In genomic region chr5:117873807-117874206, GRCm38 (mm10) we compare ENCODE assay signal across 17 mouse cellular contexts.
A peak's percentile ranks its signal among the peaks of the same experiment; 100 is the strongest.
DNase-seq lines count a peak whose midpoint lies in the region; ATAC-seq lines count a peak whose summit lies in the region.
"Had no signal": no experiment of that assay in that cellular context is flagged by ENCODE, and none has a peak within 500 bp of the region (broad histone marks: within the 10 kb centered on the region; RNA-seq: fewer than 3 reads in every experiment).

No protein-coding gene starts in this region.

- H3K27me3 ChIP-seq in midbrain, embryonic 14.5 days (ENCODE audit: control insufficient read depth, insufficient read depth, low read length), result no peaks in the 10 kb centered on the region
- H3K27me3 ChIP-seq in midbrain, embryonic 16.5 days (ENCODE audit: control insufficient read depth, insufficient read depth, low read depth, low read length), result no peaks in the 10 kb centered on the region
- H3K27me3 ChIP-seq: CH12.LX; embryonic facial prominence, embryonic 13.5 days; limb, embryonic 15.5 days; stomach, embryonic 15.5 days had no signal

- H3K27ac ChIP-seq in midbrain, embryonic 14.5 days (replicated peaks; ENCODE audit: low read depth, low read length), result no peak overlapping the region
- no peak overlapping the region for H3K27ac ChIP-seq in midbrain, embryonic 16.5 days (ENCODE audit: low read length)
- H3K27ac ChIP-seq: embryonic facial prominence, embryonic 13.5 days; forebrain, embryonic 10.5 days; hindbrain, embryonic 10.5 days; limb, embryonic 15.5 days; stomach, embryonic 15.5 days had no signal

- H3K9me3 ChIP-seq in midbrain, embryonic 14.5 days (ENCODE audit: control insufficient read depth, low read length), result no peaks in the 10 kb centered on the region
- no peaks in the 10 kb centered on the region for H3K9me3 ChIP-seq in midbrain, embryonic 16.5 days (replicated peaks; ENCODE audit: control insufficient read depth, low read length, poor library complexity, severe bottlenecking)
- H3K9me3 ChIP-seq: limb, embryonic 15.5 days; stomach, embryonic 15.5 days had no signal

- intact Hi-C loops in gastrocnemius, postnatal 36 days (cut with DNase I), result no loop called here

- H3K4me2 ChIP-seq in midbrain, embryonic 14.5 days (ENCODE audit: low read length), result no peak overlapping the region
- H3K4me2 ChIP-seq in midbrain, embryonic 16.5 days (ENCODE audit: low read length), result no peak overlapping the region
- H3K4me2 ChIP-seq: embryonic facial prominence, embryonic 13.5 days; limb, embryonic 15.5 days; stomach, embryonic 15.5 days had no signal

- H3K4me3 ChIP-seq in midbrain, embryonic 14.5 days (replicated peaks; ENCODE audit: low read depth, low read length), result no peak overlapping the region
- no peak overlapping the region for H3K4me3 ChIP-seq in midbrain, embryonic 16.5 days (ENCODE audit: low read depth, low read length)
- H3K4me3 ChIP-seq: embryonic facial prominence, embryonic 13.5 days; forebrain, embryonic 10.5 days; hindbrain, embryonic 10.5 days; limb, embryonic 15.5 days; stomach, embryonic 15.5 days had no signal

- peak; percentile 31 for DNase-seq in adrenal gland, adult 2 months
- no peak for DNase-seq in adrenal gland, adult 18-20 months (ENCODE audit: low spot score in 2 of 2)
- DNase-seq in midbrain, embryonic 14.5 days, result peak; percentile 16
- peak; percentile 93 to 95 for DNase-seq in cerebellum, postnatal 14 days
- peak; percentile 28 to 37 for DNase-seq in gastrocnemius, postnatal 36 days
- no peak for DNase-seq in spleen, postnatal 36 days (ENCODE audit: low spot score in 2 of 2)
- DNase-seq in thymus, postnatal 25 days, result no peak
- DNase-seq: kidney, adult 18-20 months; lung, adult 18-20 months; thymus, postnatal 14 days had no signal

- no peaks in the 10 kb centered on the region for H3K4me1 ChIP-seq in midbrain, embryonic 14.5 days (ENCODE audit: control insufficient read depth, insufficient read depth, low read length)
- H3K4me1 ChIP-seq in midbrain, embryonic 16.5 days (ENCODE audit: control insufficient read depth, insufficient read depth, low read length), result no peaks in the 10 kb centered on the region
- H3K4me1 ChIP-seq: embryonic facial prominence, embryonic 13.5 days; limb, embryonic 15.5 days; stomach, embryonic 15.5 days had no signal

- no peaks in the 10 kb centered on the region for H3K36me3 ChIP-seq in midbrain, embryonic 14.5 days (ENCODE audit: control insufficient read depth, insufficient read depth, low read length)
- no peaks in the 10 kb centered on the region for H3K36me3 ChIP-seq in midbrain, embryonic 16.5 days (ENCODE audit: control insufficient read depth, insufficient read depth, low read length)
- H3K36me3 ChIP-seq: embryonic facial prominence, embryonic 13.5 days; forebrain, embryonic 10.5 days; hindbrain, embryonic 10.5 days; limb, embryonic 15.5 days; stomach, embryonic 15.5 days had no signal

- WGBS in midbrain, embryonic 14.5 days, result 82% methylated on average over 8 of the region's 8 CpGs
- 81% methylated on average over 8 of the region's 8 CpGs for WGBS in midbrain, embryonic 16.5 days

- H3K9ac ChIP-seq in midbrain, embryonic 14.5 days (replicated peaks; ENCODE audit: low read length), result no peak overlapping the region
- no peak overlapping the region for H3K9ac ChIP-seq in midbrain, embryonic 16.5 days (ENCODE audit: low read depth, low read length)
- H3K9ac ChIP-seq: embryonic facial prominence, embryonic 13.5 days; limb, embryonic 15.5 days; stomach, embryonic 15.5 days had no signal

- no peak for ATAC-seq in midbrain, embryonic 14.5 days (ENCODE audit: low FRiP score, low TSS enrichment)
- no peak for ATAC-seq in midbrain, embryonic 16.5 days

Comparison
In these comparisons a context has a peak if more than half of its experiments do, and no peak if none do; other contexts are left out.
1. DNase-seq: peak in adrenal gland, adult 2 months (single experiment), midbrain, embryonic 14.5 days (single experiment), cerebellum, postnatal 14 days (2 of 2) and gastrocnemius, postnatal 36 days (2 of 2); none in adrenal gland, adult 18-20 months (0 of 2), spleen, postnatal 36 days (0 of 2) and thymus, postnatal 25 days (single experiment).